Mouse (Mus musculus) lung, adult 2 months (tissue): ENCODE data around the gene Zfp775. TPM values are rescaled to one million over a fixed set of nuclear protein-coding genes. Genes with fewer than 3 reads are reported as not detected.

Experiments used
- DNase-seq: peaks from one replicate; pipeline ENCODE4 v3.0.0; 2022
- H3K4me1 ChIP-seq: fragments of 200-500 bp; 2 replicates; pipeline ENCODE4 v1.6.1; 2011; ENCODE audit warnings: low read length; ENCODE audit not compliant: control insufficient read depth, insufficient read depth
- H3K4me3 ChIP-seq: fragments of 200-500 bp; replicated peaks from 2 replicates; pipeline ENCODE3; 2011; ENCODE audit warnings: low read depth, mild to moderate bottlenecking, control low read depth, low read length; ENCODE audit errors: extremely low read depth
- CTCF ChIP-seq: fragments of 200-500 bp; IDR thresholded peaks from 2 replicates; pipeline ENCODE4 v1.5.1; 2011; ENCODE audit warnings: mild to moderate bottlenecking, low read length, control low read depth; ENCODE audit not compliant: insufficient read depth
- POLR2A ChIP-seq: fragments of 200-500 bp; IDR thresholded peaks from 2 replicates; pipeline ENCODE4 v1.6.1; 2011; ENCODE audit warnings: low read depth, mild to moderate bottlenecking, control low read depth, low read length, borderline replicate concordance; ENCODE audit errors: extremely low read depth
- WGBS: fragments of 180-500 bp; shearing (Covaris S2); methylation state at CpG from one replicate; pipeline ENCODE4 v1.1.7; 2018; 5-methylcytosine and 5-hydroxymethylcytosine counted together
- polyA plus RNA-seq: library from polyadenylated mRNA; depleted of rRNA; stranded (reverse); fragments of >200 nt; gene quantifications from 2 replicates; pipeline ENCODE4 v1.2.3, GENCODE M21; 2012; rRNA removed

The Zfp775 gene
- polyA plus RNA-seq, 1 experiment, result 7.2 TPM

- H3K4me1 ChIP-seq, result no peaks in the 10 kb centered on the region
- H3K4me3 ChIP-seq, result no peak overlapping the region
- no peak for TF ChIP-seq CTCF
- no peak for TF ChIP-seq POLR2A
- WGBS, result 68% methylated on average over 4 of the region's 4 CpGs
- DNase-seq, result no peak
Observed at GRCm38 (mm10) chr6:48664750-48665149, 62.9 kb downstream of the Zfp775 start.

GRCm38 (mm10) chr6:48665471-48665870, 63.6 kb downstream of the Zfp775 start:
- Histone ChIP-seq H3K4me3 (no peak overlapping the region), H3K4me1 (no peaks in the 10 kb centered on the region)
- TF ChIP-seq POLR2A, result no peak
- no peak for TF ChIP-seq CTCF
- DNase-seq, result no peak
- 91% methylated on average over 9 of the region's 9 CpGs for WGBS

- Histone ChIP-seq H3K4me1 (no peaks in the 10 kb centered on the region), H3K4me3 (no peak overlapping the region)
- WGBS, result 34% methylated on average over 7 of the region's 7 CpGs
- TF ChIP-seq CTCF, result no peak
- TF ChIP-seq POLR2A, result no peak
- no peak for DNase-seq
Observed at GRCm38 (mm10) chr6:48666159-48666586, 64.3 kb downstream of the Zfp775 start.

- H3K4me1 ChIP-seq, result no peaks in the 10 kb centered on the region
- H3K4me3 ChIP-seq, result no peak overlapping the region
- no peak for DNase-seq
- no peak for TF ChIP-seq POLR2A
- no peak for TF ChIP-seq CTCF
Observed at GRCm38 (mm10) chr6:48668022-48668421, 66.2 kb downstream of the Zfp775 start.

GRCm38 (mm10) chr6:48669446-48669969, 67.6 kb downstream of the Zfp775 start:
- Histone ChIP-seq H3K4me3 (no peak overlapping the region), H3K4me1 (no peaks in the 10 kb centered on the region)
- no peak for DNase-seq
- 67% methylated on average over 2 of the region's 2 CpGs for WGBS
- TF ChIP-seq POLR2A (no peak), CTCF (no peak)

Other genes with a start within 250 kb of the Zfp775 start
- 15.5 and 20.8 TPM in 2 replicates for gene Krba1, start 206.5 kb upstream of the Zfp775 start, polyA plus RNA-seq
- 42.1 and 51.4 TPM in 2 replicates for gene Zfp467, start 156.2 kb upstream of the Zfp775 start, polyA plus RNA-seq
- 3.2 and 3.4 TPM in 2 replicates for gene Sspo, start 153.8 kb upstream of the Zfp775 start, polyA plus RNA-seq
- 29.9 and 35.5 TPM in 2 replicates for gene Atp6v0e2, start 64.4 kb upstream of the Zfp775 start, polyA plus RNA-seq
- 16.8 and 19.8 TPM in 2 replicates for gene Lrrc61, start 47.3 kb upstream of the Zfp775 start, polyA plus RNA-seq
- 179 and 229 TPM in 2 replicates for gene Rarres2, start 29.3 kb upstream of the Zfp775 start, polyA plus RNA-seq
- not detected in 2 replicates for gene Gm45021, start 12.5 kb upstream of the Zfp775 start, polyA plus RNA-seq
- 34.2 and 42.7 TPM in 2 replicates for gene Repin1, start 8.2 kb upstream of the Zfp775 start, polyA plus RNA-seq
- not detected in 2 replicates for gene Gm44965, start 8.1 kb upstream of the Zfp775 start, polyA plus RNA-seq
- gene AI854703, start 24.7 kb downstream of the Zfp775 start, polyA plus RNA-seq, result 0.98 and 1.3 TPM in 2 replicates
- gene Gimap8, start 45.2 kb downstream of the Zfp775 start, polyA plus RNA-seq, result 11.4 and 15.2 TPM in 2 replicates
- gene Gimap9, start 74.1 kb downstream of the Zfp775 start, polyA plus RNA-seq, result 2.8 and 5.2 TPM in 2 replicates
- gene Gimap4, start 82.5 kb downstream of the Zfp775 start, polyA plus RNA-seq, result 40.8 and 58.9 TPM in 2 replicates
- 23.5 and 40.1 TPM in 2 replicates for gene Gimap6, start 106.2 kb downstream of the Zfp775 start, polyA plus RNA-seq
- 1.8 TPM in 1 of 2 replicates, not detected in the other for gene Gm28053, start 116.5 kb downstream of the Zfp775 start, polyA plus RNA-seq
- 0.72 and 1.2 TPM in 2 replicates for gene Gimap7, start 116.6 kb downstream of the Zfp775 start, polyA plus RNA-seq
- 29.9 and 35.2 TPM in 2 replicates for gene Gimap1, start 137.0 kb downstream of the Zfp775 start, polyA plus RNA-seq
- 28.6 and 32.8 TPM in 2 replicates for gene Gimap5, start 144.1 kb downstream of the Zfp775 start, polyA plus RNA-seq
- 12.5 and 15.4 TPM in 2 replicates for gene Gimap3, start 168.8 kb downstream of the Zfp775 start, polyA plus RNA-seq
- gene Tmem176a, start 238.9 kb downstream of the Zfp775 start, polyA plus RNA-seq, result 254 and 269 TPM in 2 replicates
- gene Tmem176b, start 239.4 kb downstream of the Zfp775 start, polyA plus RNA-seq, result 521 and 609 TPM in 2 replicates